Mouse (Mus musculus) midbrain, embryonic 12.5 days (tissue): ENCODE measurements around the gene Pdf. TPM values are rescaled to one million over a fixed set of nuclear protein-coding genes. Genes with fewer than 3 reads are reported as not detected.
"Not testable (repeated sequence)": the region's sequence is repeated elsewhere in the genome, so short reads cannot be mapped to it uniquely, and the experiment has no call there.

Experiments
- ATAC-seq: fragments of 200-750 bp; cut with Nextera tagmentation; 2 replicates; pipeline ENCODE4 v1.8.0; 2017; ENCODE audit warnings: low read depth, moderate TSS enrichment, moderate library complexity; ENCODE audit not compliant: low FRiP score
- H3K27ac ChIP-seq: fragments of 300-500 bp; sonication (generic); replicated peaks from 2 replicates; pipeline ENCODE4 v1.5.1; 2016; ENCODE audit warnings: mild to moderate bottlenecking
- H3K27me3 ChIP-seq: fragments of 300-500 bp; sonication (generic); 2 replicates; pipeline ENCODE4 v1.6.1; 2016; ENCODE audit warnings: mild to moderate bottlenecking
- H3K36me3 ChIP-seq: fragments of 300-500 bp; sonication (generic); 2 replicates; pipeline ENCODE4 v1.6.1; 2016
- H3K4me1 ChIP-seq: fragments of 300-500 bp; sonication (generic); 2 replicates; pipeline ENCODE4 v1.6.1; 2016
- H3K4me2 ChIP-seq: fragments of 300-500 bp; sonication (generic); replicated peaks from 2 replicates; pipeline ENCODE4 v1.6.1; 2016; ENCODE audit warnings: mild to moderate bottlenecking, moderate library complexity
- H3K4me3 ChIP-seq: fragments of 300-500 bp; sonication (generic); 2 replicates; pipeline ENCODE4 v1.5.1; 2016; ENCODE audit warnings: mild to moderate bottlenecking
- H3K9ac ChIP-seq: fragments of 300-500 bp; sonication (generic); replicated peaks from 2 replicates; pipeline ENCODE4 v1.6.1; 2016; ENCODE audit warnings: mild to moderate bottlenecking, moderate library complexity
- H3K9me3 ChIP-seq: fragments of 300-500 bp; sonication (generic); 2 replicates; pipeline ENCODE4 v1.6.1; 2016; ENCODE audit warnings: mild to moderate bottlenecking
- WGBS: fragments of 180-500 bp; shearing (Covaris S2); methylation state at CpG from one replicate; pipeline ENCODE4 v1.1.7; 2016; 5-methylcytosine and 5-hydroxymethylcytosine counted together
- polyA plus RNA-seq: library from polyadenylated mRNA; unstranded; fragments of >200 nt; fragmentation: Nextera tagmentation; extraction: Ambion mirVana; gene quantifications from 2 replicates; pipeline ENCODE4 v1.2.1, GENCODE M21; 2016

Gene Pdf
- polyA plus RNA-seq, 1 experiment from 2014 or later: 42.5 TPM

- not testable (repeated sequence) for H3K4me3 ChIP-seq, H3K27ac ChIP-seq, H3K27me3 ChIP-seq, H3K4me2 ChIP-seq, H3K9me3 ChIP-seq, ATAC-seq, H3K9ac ChIP-seq
- peaks cover 16% of the 10 kb centered on the region for H3K36me3 ChIP-seq
- WGBS: 92% methylated on average over 2 of the region's 2 CpGs
- peaks cover 16% of the 10 kb centered on the region for H3K4me1 ChIP-seq
Observed at GRCm38 (mm10) chr8:107033609-107034008, 14.8 kb downstream of the Pdf start.

- ATAC-seq: no peak; the same call in 1 of the 2 replicates
- Histone ChIP-seq H3K4me3 (peak overlapping the region; percentile 99), H3K36me3 (peaks cover 4% of the 10 kb centered on the region; the same call in 1 of the 2 replicates), H3K9ac (peak overlapping the region; percentile 98), H3K9me3 (no peaks in the 10 kb centered on the region), H3K27me3 (no peaks in the 10 kb centered on the region), H3K4me2 (peak overlapping the region; percentile 70), H3K27ac (peak overlapping the region; percentile 76), H3K4me1 (peaks cover 16% of the 10 kb centered on the region)
- under 1% methylated on average over 40 of the region's 40 CpGs for WGBS
Observed at GRCm38 (mm10) chr8:107031577-107032090, 16.8 kb downstream of the Pdf start.

GRCm38 (mm10) chr8:107030650-107031576 lies 17.5 kb downstream of the Pdf start, which contains the start of gene Vps4a:
Gene Vps4a, plus strand, starts transcription at chr8:107031222.
- peak; percentile 94 for ATAC-seq
- 4% methylated on average over 64 of the region's 66 CpGs for WGBS
- peak within 1 kb of the TSS; percentile 76 for H3K27ac ChIP-seq
- no peaks in the 10 kb centered on the region for H3K27me3 ChIP-seq
- no peaks in the 10 kb centered on the region for H3K9me3 ChIP-seq
- H3K9ac ChIP-seq: peak within 1 kb of the TSS; percentile 98
- peaks cover 16% of the 10 kb centered on the region for H3K4me1 ChIP-seq
- peak within 1 kb of the TSS; percentile 99 for H3K4me3 ChIP-seq
- peak within 1 kb of the TSS; percentile 70 for H3K4me2 ChIP-seq
- H3K36me3 ChIP-seq: no peaks in the 10 kb centered on the region

GRCm38 (mm10) chr8:107030058-107030457 lies 18.4 kb downstream of the Pdf start:
- Histone ChIP-seq H3K27me3 (no peaks in the 10 kb centered on the region), H3K9me3 (no peaks in the 10 kb centered on the region), H3K9ac (no peak overlapping the region), H3K4me1 (peaks cover 16% of the 10 kb centered on the region), H3K27ac (no peak overlapping the region), H3K36me3 (no peaks in the 10 kb centered on the region), H3K4me2 (no peak overlapping the region), H3K4me3 (no peak overlapping the region)
- WGBS: 67% methylated on average over 5 of the region's 5 CpGs
- ATAC-seq: no peak

- WGBS: 81% methylated on average over 3 of the region's 3 CpGs
- Histone ChIP-seq H3K36me3 (no peaks in the 10 kb centered on the region), H3K4me1 (peaks cover 16% of the 10 kb centered on the region), H3K9ac (no peak overlapping the region), H3K27ac (no peak overlapping the region), H3K27me3 (no peaks in the 10 kb centered on the region), H3K4me3 (no peak overlapping the region), H3K9me3 (no peaks in the 10 kb centered on the region), H3K4me2 (no peak overlapping the region)
- no peak for ATAC-seq
Observed at GRCm38 (mm10) chr8:107029310-107029709, 19.1 kb downstream of the Pdf start.

GRCm38 (mm10) chr8:107023479-107023878 lies 24.9 kb downstream of the Pdf start:
- WGBS: 94% methylated on average over 8 of the region's 8 CpGs
- Histone ChIP-seq H3K9ac (no peak overlapping the region), H3K9me3 (no peaks in the 10 kb centered on the region), H3K27ac (no peak overlapping the region), H3K4me3 (no peak overlapping the region), H3K27me3 (no peaks in the 10 kb centered on the region), H3K4me1 (no peaks in the 10 kb centered on the region), H3K36me3 (no peaks in the 10 kb centered on the region), H3K4me2 (no peak overlapping the region)
- ATAC-seq: no peak

- ATAC-seq: no peak
- no peaks in the 10 kb centered on the region for H3K27me3 ChIP-seq
- H3K4me3 ChIP-seq: no peak overlapping the region
- H3K9ac ChIP-seq: no peak overlapping the region
- WGBS: 89% methylated on average over 1 of the region's 1 CpGs
- H3K9me3 ChIP-seq: no peaks in the 10 kb centered on the region
- H3K36me3 ChIP-seq: peaks cover 26% of the 10 kb centered on the region
- H3K4me2 ChIP-seq: no peak overlapping the region
- no peaks in the 10 kb centered on the region for H3K4me1 ChIP-seq
- no peak overlapping the region for H3K27ac ChIP-seq
Observed at GRCm38 (mm10) chr8:107014915-107015314, 33.5 kb downstream of the Pdf start.

GRCm38 (mm10) chr8:107012666-107013065 lies 35.7 kb downstream of the Pdf start:
- no peak for ATAC-seq
- WGBS: 89% methylated on average over 2 of the region's 2 CpGs
- peaks cover 29% of the 10 kb centered on the region for H3K36me3 ChIP-seq

GRCm38 (mm10) chr8:107007795-107008194 lies 40.6 kb downstream of the Pdf start:
- no peak overlapping the region for H3K9ac ChIP-seq
- H3K4me1 ChIP-seq: no peaks in the 10 kb centered on the region
- H3K9me3 ChIP-seq: no peaks in the 10 kb centered on the region
- H3K27ac ChIP-seq: no peak overlapping the region
- 96% methylated on average over 3 of the region's 3 CpGs for WGBS
- ATAC-seq: no peak
- no peak overlapping the region for H3K4me2 ChIP-seq
- peaks cover 29% of the 10 kb centered on the region for H3K36me3 ChIP-seq
- no peaks in the 10 kb centered on the region for H3K27me3 ChIP-seq
- H3K4me3 ChIP-seq: no peak overlapping the region

More at GRCm38 (mm10) chr8:107012666-107013065, 35.7 kb downstream of the Pdf start:
- no peak overlapping the region for H3K9ac ChIP-seq
- H3K9me3 ChIP-seq: no peaks in the 10 kb centered on the region
- H3K4me3 ChIP-seq: no peak overlapping the region
- H3K27me3 ChIP-seq: no peaks in the 10 kb centered on the region
- no peaks in the 10 kb centered on the region for H3K4me1 ChIP-seq
- H3K27ac ChIP-seq: no peak overlapping the region
- H3K4me2 ChIP-seq: no peak overlapping the region

- WGBS: 44% methylated on average over 5 of the region's 5 CpGs
- Histone ChIP-seq H3K4me1 (no peaks in the 10 kb centered on the region), H3K36me3 (no peaks in the 10 kb centered on the region), H3K9ac (no peak overlapping the region), H3K27ac (no peak overlapping the region), H3K4me3 (no peak overlapping the region), H3K9me3 (no peaks in the 10 kb centered on the region), H3K4me2 (no peak overlapping the region), H3K27me3 (no peaks in the 10 kb centered on the region)
- ATAC-seq: peak; percentile 41; the same call in 1 of the 2 replicates
Observed at GRCm38 (mm10) chr8:107002532-107002931, 45.9 kb downstream of the Pdf start.

GRCm38 (mm10) chr8:106999068-106999467 lies 49.3 kb downstream of the Pdf start:
- no peak overlapping the region for H3K4me2 ChIP-seq
- no peaks in the 10 kb centered on the region for H3K4me1 ChIP-seq
- H3K27ac ChIP-seq: no peak overlapping the region
- no peaks in the 10 kb centered on the region for H3K27me3 ChIP-seq
- peaks cover 7% of the 10 kb centered on the region; the same call in 1 of the 2 replicates for H3K36me3 ChIP-seq
- no peak overlapping the region for H3K4me3 ChIP-seq
- no peak for ATAC-seq
- WGBS: 92% methylated on average over 1 of the region's 1 CpGs
- no peaks in the 10 kb centered on the region for H3K9me3 ChIP-seq
- no peak overlapping the region for H3K9ac ChIP-seq

GRCm38 (mm10) chr8:106997416-106997815 lies 51.0 kb downstream of the Pdf start:
- no peak for ATAC-seq
- H3K27me3 ChIP-seq: no peaks in the 10 kb centered on the region
- H3K9ac ChIP-seq: no peak overlapping the region
- H3K27ac ChIP-seq: no peak overlapping the region
- no peaks in the 10 kb centered on the region for H3K4me1 ChIP-seq
- WGBS: 87% methylated on average over 4 of the region's 4 CpGs
- no peak overlapping the region for H3K4me2 ChIP-seq
- H3K9me3 ChIP-seq: no peaks in the 10 kb centered on the region
- peaks cover 10% of the 10 kb centered on the region; the same call in 1 of the 2 replicates for H3K36me3 ChIP-seq
- no peak overlapping the region for H3K4me3 ChIP-seq
